Mouse (Mus musculus): ENCODE results near the gene Nos1ap.

DNA sequence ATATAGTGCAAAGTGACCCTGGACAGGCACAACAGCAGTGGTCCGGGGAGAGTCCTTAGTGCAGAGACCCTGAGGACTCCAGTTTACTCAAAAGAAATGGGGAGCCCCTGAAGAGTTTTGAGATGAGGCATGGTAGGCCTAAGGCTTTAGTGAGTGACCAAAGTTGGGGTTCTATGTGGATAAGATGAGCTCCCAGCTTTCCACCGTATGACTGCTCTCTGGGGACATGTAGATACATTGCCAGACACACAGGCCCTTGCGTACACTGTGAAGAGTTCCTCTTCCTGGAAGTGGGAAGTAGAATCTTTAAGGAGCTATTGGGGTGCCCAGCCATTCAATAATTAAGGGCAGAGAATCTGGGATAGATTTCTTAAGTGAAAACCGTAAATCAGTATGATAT is 90.2 kb downstream of the Nos1ap start:
- TF ChIP-seq POLR2A (IDR thresholded peaks at IDR 0.05; ENCODE audit: extremely low read depth, insufficient read depth, low read length) (no peak), CTCF (IDR thresholded peaks at IDR 0.05; ENCODE audit: extremely low read depth, insufficient read depth, low read length) (no peak)
